Comparison of ENCODE assay signal across 8 mouse cellular contexts in genomic region chr8:125641808-125642207, GRCm38 (mm10). TPM values are rescaled to one million over a fixed set of nuclear protein-coding genes. Genes with fewer than 3 reads are reported as not detected.
DNase-seq lines count a peak whose midpoint lies in the region; ATAC-seq lines count a peak whose summit lies in the region.

No protein-coding gene starts in this region.

- H3K27me3 ChIP-seq in hindbrain, embryonic 13.5 days = no peaks in the 10 kb centered on the region
- H3K27me3 ChIP-seq in hindbrain, embryonic 11.5 days (ENCODE audit: control insufficient read depth, insufficient read depth, low read length) = no peaks in the 10 kb centered on the region
- H3K27me3 ChIP-seq in forebrain, embryonic 16.5 days (replicated peaks; ENCODE audit: control insufficient read depth, insufficient read depth, low read length) = no peaks in the 10 kb centered on the region

- H3K4me2 ChIP-seq in hindbrain, embryonic 13.5 days = no peak overlapping the region
- no peak overlapping the region for H3K4me2 ChIP-seq in hindbrain, embryonic 11.5 days (replicated peaks; ENCODE audit: low read depth, low read length)
- H3K4me2 ChIP-seq in forebrain, embryonic 16.5 days (ENCODE audit: low read length) = no peak overlapping the region

- no peaks in the 10 kb centered on the region for H3K9me3 ChIP-seq in hindbrain, embryonic 13.5 days
- H3K9me3 ChIP-seq in hindbrain, embryonic 11.5 days (ENCODE audit: control insufficient read depth, low read length) = no peaks in the 10 kb centered on the region
- H3K9me3 ChIP-seq in forebrain, embryonic 16.5 days (ENCODE audit: control insufficient read depth, low read length) = no peaks in the 10 kb centered on the region

- 59% methylated on average over 6 of the region's 6 CpGs for WGBS in hindbrain, embryonic 13.5 days
- 78% methylated on average over 6 of the region's 6 CpGs for WGBS in hindbrain, embryonic 11.5 days
- WGBS in forebrain, embryonic 16.5 days = 35% methylated on average over 6 of the region's 6 CpGs

- H3K4me1 ChIP-seq in hindbrain, embryonic 13.5 days (replicated peaks) = peaks cover 24% of the 10 kb centered on the region
- H3K4me1 ChIP-seq in hindbrain, embryonic 11.5 days (replicated peaks; ENCODE audit: control insufficient read depth, insufficient read depth, low read length) = no peaks in the 10 kb centered on the region
- peaks cover 15% of the 10 kb centered on the region for H3K4me1 ChIP-seq in forebrain, embryonic 16.5 days (replicated peaks; ENCODE audit: control insufficient read depth, insufficient read depth, low read length)

- H3K4me3 ChIP-seq in hindbrain, embryonic 13.5 days = no peak overlapping the region
- no peak overlapping the region for H3K4me3 ChIP-seq in hindbrain, embryonic 11.5 days (ENCODE audit: low read depth, low read length)
- H3K4me3 ChIP-seq in forebrain, embryonic 16.5 days (replicated peaks; ENCODE audit: low read length) = no peak overlapping the region

- H3K9ac ChIP-seq in hindbrain, embryonic 13.5 days = no peak overlapping the region
- H3K9ac ChIP-seq in hindbrain, embryonic 11.5 days (ENCODE audit: low read depth, low read length) = no peak overlapping the region
- H3K9ac ChIP-seq in forebrain, embryonic 16.5 days (replicated peaks; ENCODE audit: low read depth, low read length) = no peak overlapping the region

- H3K27ac ChIP-seq in hindbrain, embryonic 13.5 days = no peak overlapping the region; the same call in 1 of the 2 replicates
- no peak overlapping the region for H3K27ac ChIP-seq in hindbrain, embryonic 11.5 days (ENCODE audit: low read depth, low read length)
- no peak overlapping the region for H3K27ac ChIP-seq in forebrain, embryonic 16.5 days (ENCODE audit: low read length)

- H3K36me3 ChIP-seq in hindbrain, embryonic 13.5 days = no peaks in the 10 kb centered on the region
- H3K36me3 ChIP-seq in hindbrain, embryonic 11.5 days (ENCODE audit: control insufficient read depth, insufficient read depth, low read length) = no peaks in the 10 kb centered on the region
- no peaks in the 10 kb centered on the region for H3K36me3 ChIP-seq in forebrain, embryonic 16.5 days (ENCODE audit: control insufficient read depth, insufficient read depth)

- DNase-seq in hindbrain, embryonic 11.5 days (ENCODE audit: low spot score) = no peak
- DNase-seq in right cerebral cortex, postnatal 4 days = peak; percentile 44
- no peak for DNase-seq in right cerebral cortex, postnatal 36 days (ENCODE audit: low spot score in 2 of 2)
- no peak for DNase-seq in urinary bladder, postnatal 14 days (ENCODE audit: low spot score)
- DNase-seq in lung, postnatal 25 days (ENCODE audit: low spot score) = no peak
- no peak for DNase-seq in retina, postnatal 1 day

- peak; percentile 46; the same call in 1 of the 2 replicates for ATAC-seq in hindbrain, embryonic 13.5 days (ENCODE audit: low FRiP score)
- ATAC-seq in hindbrain, embryonic 11.5 days (ENCODE audit: low FRiP score) = no peak
- ATAC-seq in forebrain, embryonic 16.5 days = peak; percentile 73

RNA-seq across cellular contexts. Expression of gene Map10, which starts 27.8 kb away (rescaled TPM):
- 7.0 and 8.0 TPM in 2 replicates for polyA plus RNA-seq in hindbrain, embryonic 13.5 days (2015; fragmentation: Nextera tagmentation; extraction: Ambion mirVana)
- 7.7 and 9.7 TPM in 2 replicates for polyA plus RNA-seq in hindbrain, embryonic 11.5 days (2014; fragmentation: Nextera tagmentation; extraction: Ambion mirVana)
- 10.7 and 11.7 TPM in 2 replicates for polyA plus RNA-seq in forebrain, embryonic 16.5 days (2015; fragmentation: Nextera tagmentation; extraction: Ambion mirVana)
